Mouse (Mus musculus): ENCODE results near the gene Sfrp4. TPM values are rescaled to one million over a fixed set of nuclear protein-coding genes. Genes with fewer than 3 reads are reported as not detected.
A peak's percentile ranks its signal among the peaks of the same experiment; 100 is the strongest.
"Not testable (repeated sequence)": the region's sequence is repeated elsewhere in the genome, so short reads cannot be mapped to it uniquely, and the experiment has no call there.

Gene Sfrp4
- 1.1 TPM in 2 replicates for polyA plus RNA-seq (2014; fragmentation: Nextera tagmentation; extraction: Ambion mirVana)

GRCm38 (mm10) chr13:19622573-19623227 lies at the start of gene Sfrp4:
Gene Sfrp4, plus strand, starts transcription at chr13:19623104.
- DNase-seq (ENCODE audit: low spot score) = peak; percentile 68

GRCm38 (mm10) chr13:19574723-19575122 lies 48.2 kb upstream of the Sfrp4 start:
- not testable (repeated sequence) for H3K4me2 ChIP-seq (replicated peaks; ENCODE audit: low read depth, low read length); H3K4me3 ChIP-seq (ENCODE audit: low read depth, low read length); H3K36me3 ChIP-seq (ENCODE audit: control insufficient read depth, insufficient read depth, low read length); DNase-seq (ENCODE audit: low spot score); H3K27ac ChIP-seq (ENCODE audit: low read depth, low read length); H3K9ac ChIP-seq (ENCODE audit: low read depth, low read length); H3K9me3 ChIP-seq (ENCODE audit: control insufficient read depth, low read length); ATAC-seq (ENCODE audit: low FRiP score); H3K27me3 ChIP-seq (ENCODE audit: control insufficient read depth, insufficient read depth, low read length); H3K4me1 ChIP-seq (replicated peaks; ENCODE audit: control insufficient read depth, insufficient read depth, low read length)
- 88% methylated on average over 2 of the region's 2 CpGs for WGBS

More at GRCm38 (mm10) chr13:19622573-19623227, at the start of gene Sfrp4:
- peak within 1 kb of the TSS; percentile 80 for H3K4me2 ChIP-seq (replicated peaks; ENCODE audit: low read depth, low read length)
- H3K9ac ChIP-seq (ENCODE audit: low read depth, low read length) = peak within 1 kb of the TSS; percentile 50
- H3K27me3 ChIP-seq (ENCODE audit: control insufficient read depth, insufficient read depth, low read length) = peaks cover 6% of the 10 kb centered on the region; the same call in 1 of the 2 replicates
- H3K36me3 ChIP-seq (ENCODE audit: control insufficient read depth, insufficient read depth, low read length) = no peaks in the 10 kb centered on the region
- peak; percentile 60 for ATAC-seq (ENCODE audit: low FRiP score)
- peak within 1 kb of the TSS; percentile 40 for H3K4me3 ChIP-seq (ENCODE audit: low read depth, low read length)
- WGBS = 4% methylated on average over 25 of the region's 25 CpGs
- H3K4me1 ChIP-seq (replicated peaks; ENCODE audit: control insufficient read depth, insufficient read depth, low read length) = peaks cover 3% of the 10 kb centered on the region; the same call in 1 of the 2 replicates
- no peak within 1 kb of the TSS for H3K27ac ChIP-seq (ENCODE audit: low read depth, low read length)
- no peaks in the 10 kb centered on the region for H3K9me3 ChIP-seq (ENCODE audit: control insufficient read depth, low read length)

DNA sequence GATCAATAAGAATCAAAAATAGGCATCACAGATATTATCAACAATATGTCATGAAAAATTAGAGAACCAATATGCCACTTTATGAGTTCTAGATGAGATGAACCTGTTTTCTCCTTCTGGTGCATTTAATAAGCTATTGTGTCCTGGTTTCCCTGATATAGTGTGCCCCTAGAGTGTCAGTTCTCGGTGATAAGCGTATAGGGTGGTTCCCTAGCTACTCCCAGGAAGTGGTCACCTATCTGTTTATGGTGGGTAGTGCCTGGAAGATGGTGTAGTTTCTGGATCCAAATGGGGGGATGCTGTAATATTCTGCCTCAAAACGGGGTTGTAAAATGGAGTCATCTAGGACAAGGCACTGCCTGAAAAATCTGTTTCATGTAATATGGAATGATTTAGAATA lies 47.0 kb upstream of the Sfrp4 start:
- H3K4me1 ChIP-seq (replicated peaks; ENCODE audit: control insufficient read depth, insufficient read depth, low read length) = no peaks in the 10 kb centered on the region
- WGBS = 90% methylated on average over 3 of the region's 3 CpGs
- DNase-seq (ENCODE audit: low spot score) = no peak
- no peaks in the 10 kb centered on the region for H3K9me3 ChIP-seq (ENCODE audit: control insufficient read depth, low read length)
- no peak overlapping the region for H3K9ac ChIP-seq (ENCODE audit: low read depth, low read length)
- no peak overlapping the region for H3K27ac ChIP-seq (ENCODE audit: low read depth, low read length)
- ATAC-seq (ENCODE audit: low FRiP score) = no peak
- H3K36me3 ChIP-seq (ENCODE audit: control insufficient read depth, insufficient read depth, low read length) = no peaks in the 10 kb centered on the region
- H3K27me3 ChIP-seq (ENCODE audit: control insufficient read depth, insufficient read depth, low read length) = no peaks in the 10 kb centered on the region
- H3K4me3 ChIP-seq (ENCODE audit: low read depth, low read length) = no peak overlapping the region
- H3K4me2 ChIP-seq (replicated peaks; ENCODE audit: low read depth, low read length) = no peak overlapping the region

DNA sequence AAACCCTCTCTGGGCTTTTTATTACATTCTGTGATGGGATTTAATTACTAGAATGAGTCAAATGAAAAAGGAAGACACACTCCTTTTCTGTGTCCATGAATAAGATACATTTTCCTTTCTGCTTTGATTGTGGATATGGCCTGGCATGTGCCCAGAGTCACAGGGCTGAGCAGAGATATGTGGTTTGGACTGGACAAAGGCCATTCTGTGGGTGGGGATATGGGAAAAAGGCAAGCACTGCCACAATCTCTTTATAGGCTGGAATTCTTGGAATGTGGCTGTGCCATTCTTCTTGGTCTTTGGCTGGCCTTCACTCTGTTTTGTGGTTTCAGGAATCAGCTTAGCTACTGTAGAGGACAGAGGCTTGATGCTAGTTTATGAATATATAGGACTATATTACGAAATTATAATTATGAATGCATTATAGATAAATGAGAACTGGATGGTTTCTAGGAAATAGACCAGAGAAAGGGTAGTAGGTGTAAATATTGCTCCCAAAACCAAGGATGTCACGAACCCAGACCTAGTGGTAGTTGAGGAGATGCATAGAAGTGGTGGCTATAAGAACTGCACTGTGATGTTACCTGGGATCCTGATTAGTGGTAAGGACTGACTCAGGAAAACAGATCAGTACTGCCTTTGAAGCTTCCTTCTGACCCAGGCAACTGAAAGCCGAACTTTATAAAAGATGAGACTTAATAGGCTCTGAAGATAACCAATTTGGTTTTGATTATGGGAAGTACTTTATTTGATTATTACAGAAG lies 31.7 kb upstream of the Sfrp4 start:
- ATAC-seq (ENCODE audit: low FRiP score) = no peak
- Histone ChIP-seq H3K27me3 (ENCODE audit: control insufficient read depth, insufficient read depth, low read length) (no peaks in the 10 kb centered on the region), H3K9ac (ENCODE audit: low read depth, low read length) (no peak overlapping the region), H3K36me3 (ENCODE audit: control insufficient read depth, insufficient read depth, low read length) (no peaks in the 10 kb centered on the region), H3K4me2 (replicated peaks; ENCODE audit: low read depth, low read length) (no peak overlapping the region), H3K27ac (ENCODE audit: low read depth, low read length) (no peak overlapping the region), H3K9me3 (ENCODE audit: control insufficient read depth, low read length) (no peaks in the 10 kb centered on the region), H3K4me1 (replicated peaks; ENCODE audit: control insufficient read depth, insufficient read depth, low read length) (no peaks in the 10 kb centered on the region), H3K4me3 (ENCODE audit: low read depth, low read length) (no peak overlapping the region)
- 89% methylated on average over 3 of the region's 3 CpGs for WGBS
- DNase-seq (ENCODE audit: low spot score) = no peak

- ATAC-seq (ENCODE audit: low FRiP score) = no peak
- H3K27ac ChIP-seq (ENCODE audit: low read depth, low read length) = no peak overlapping the region
- no peak for DNase-seq (ENCODE audit: low spot score)
- H3K4me2 ChIP-seq (replicated peaks; ENCODE audit: low read depth, low read length) = no peak overlapping the region
- H3K4me3 ChIP-seq (ENCODE audit: low read depth, low read length) = no peak overlapping the region
- H3K9ac ChIP-seq (ENCODE audit: low read depth, low read length) = no peak overlapping the region
- H3K4me1 ChIP-seq (replicated peaks; ENCODE audit: control insufficient read depth, insufficient read depth, low read length) = no peaks in the 10 kb centered on the region
- H3K9me3 ChIP-seq (ENCODE audit: control insufficient read depth, low read length) = no peaks in the 10 kb centered on the region
- no peaks in the 10 kb centered on the region for H3K27me3 ChIP-seq (ENCODE audit: control insufficient read depth, insufficient read depth, low read length)
- 97% methylated on average over 1 of the region's 1 CpGs for WGBS
- no peaks in the 10 kb centered on the region for H3K36me3 ChIP-seq (ENCODE audit: control insufficient read depth, insufficient read depth, low read length)
Observed at GRCm38 (mm10) chr13:19595141-19595540, 27.8 kb upstream of the Sfrp4 start.

DNA sequence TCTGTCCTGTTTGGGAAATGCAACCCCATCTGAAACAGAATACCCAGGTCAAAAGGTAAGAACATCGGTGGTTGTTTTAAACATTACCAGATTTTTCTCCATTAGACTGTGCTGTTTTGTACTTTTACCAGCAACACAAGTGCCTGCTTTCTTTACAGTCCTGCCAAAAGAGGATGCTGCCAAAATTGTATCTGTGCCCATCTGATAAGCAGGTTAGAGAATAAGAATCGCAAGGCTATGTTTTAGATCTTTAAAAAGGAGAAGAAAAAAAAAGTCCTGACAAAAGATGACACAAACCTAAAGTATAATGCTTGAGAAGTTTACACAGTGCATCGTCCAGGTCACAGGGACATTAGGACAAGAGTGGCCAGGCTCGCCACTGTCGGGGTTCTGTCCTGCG lies 23.7 kb upstream of the Sfrp4 start:
- WGBS = 90% methylated on average over 6 of the region's 6 CpGs
- Histone ChIP-seq H3K4me1 (replicated peaks; ENCODE audit: control insufficient read depth, insufficient read depth, low read length) (no peaks in the 10 kb centered on the region), H3K9me3 (ENCODE audit: control insufficient read depth, low read length) (no peaks in the 10 kb centered on the region), H3K4me2 (replicated peaks; ENCODE audit: low read depth, low read length) (no peak overlapping the region), H3K9ac (ENCODE audit: low read depth, low read length) (no peak overlapping the region), H3K27ac (ENCODE audit: low read depth, low read length) (no peak overlapping the region), H3K27me3 (ENCODE audit: control insufficient read depth, insufficient read depth, low read length) (no peaks in the 10 kb centered on the region), H3K4me3 (ENCODE audit: low read depth, low read length) (no peak overlapping the region), H3K36me3 (ENCODE audit: control insufficient read depth, insufficient read depth, low read length) (no peaks in the 10 kb centered on the region)
- ATAC-seq (ENCODE audit: low FRiP score) (no peak), DNase-seq (ENCODE audit: low spot score) (no peak)

GRCm38 (mm10) chr13:19602531-19602930 lies 20.4 kb upstream of the Sfrp4 start:
- 85% methylated on average over 1 of the region's 1 CpGs for WGBS
- H3K36me3 ChIP-seq (ENCODE audit: control insufficient read depth, insufficient read depth, low read length) = no peaks in the 10 kb centered on the region
- H3K27ac ChIP-seq (ENCODE audit: low read depth, low read length) = no peak overlapping the region
- no peak overlapping the region for H3K4me2 ChIP-seq (replicated peaks; ENCODE audit: low read depth, low read length)
- no peaks in the 10 kb centered on the region for H3K9me3 ChIP-seq (ENCODE audit: control insufficient read depth, low read length)
- H3K4me1 ChIP-seq (replicated peaks; ENCODE audit: control insufficient read depth, insufficient read depth, low read length) = no peaks in the 10 kb centered on the region
- ATAC-seq (ENCODE audit: low FRiP score) = no peak
- H3K27me3 ChIP-seq (ENCODE audit: control insufficient read depth, insufficient read depth, low read length) = no peaks in the 10 kb centered on the region
- no peak overlapping the region for H3K9ac ChIP-seq (ENCODE audit: low read depth, low read length)
- H3K4me3 ChIP-seq (ENCODE audit: low read depth, low read length) = no peak overlapping the region
- DNase-seq (ENCODE audit: low spot score) = no peak

DNA sequence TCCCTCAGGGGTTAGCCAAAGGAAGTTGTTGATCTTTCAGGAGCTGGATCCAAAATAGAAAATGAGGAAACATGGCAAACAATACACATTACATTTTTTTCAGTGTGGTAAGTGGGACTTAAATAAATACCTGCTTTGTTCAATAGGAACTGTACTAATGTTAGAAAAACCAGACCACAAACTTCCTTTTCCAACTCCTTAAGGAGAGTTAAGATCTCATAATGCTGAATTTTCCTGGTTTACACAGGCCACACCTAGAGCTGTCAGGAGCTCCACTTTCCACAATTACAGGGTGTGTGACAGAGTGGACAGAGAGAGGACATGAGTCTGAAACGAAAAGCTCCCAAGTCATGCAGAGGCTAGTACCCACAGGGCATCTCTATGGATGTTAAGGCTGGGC lies 19.2 kb upstream of the Sfrp4 start:
- no peaks in the 10 kb centered on the region for H3K36me3 ChIP-seq (ENCODE audit: control insufficient read depth, insufficient read depth, low read length)
- H3K4me2 ChIP-seq (replicated peaks; ENCODE audit: low read depth, low read length) = no peak overlapping the region
- ATAC-seq (ENCODE audit: low FRiP score) = no peak
- no peak overlapping the region for H3K4me3 ChIP-seq (ENCODE audit: low read depth, low read length)
- no peak overlapping the region for H3K27ac ChIP-seq (ENCODE audit: low read depth, low read length)
- no peak for DNase-seq (ENCODE audit: low spot score)
- no peaks in the 10 kb centered on the region for H3K9me3 ChIP-seq (ENCODE audit: control insufficient read depth, low read length)
- H3K27me3 ChIP-seq (ENCODE audit: control insufficient read depth, insufficient read depth, low read length) = no peaks in the 10 kb centered on the region
- H3K4me1 ChIP-seq (replicated peaks; ENCODE audit: control insufficient read depth, insufficient read depth, low read length) = no peaks in the 10 kb centered on the region
- WGBS = 82% methylated on average over 1 of the region's 1 CpGs
- H3K9ac ChIP-seq (ENCODE audit: low read depth, low read length) = no peak overlapping the region

GRCm38 (mm10) chr13:19604916-19605315 lies 18.0 kb upstream of the Sfrp4 start:
- Histone ChIP-seq H3K4me3 (ENCODE audit: low read depth, low read length) (no peak overlapping the region), H3K27me3 (ENCODE audit: control insufficient read depth, insufficient read depth, low read length) (no peaks in the 10 kb centered on the region), H3K4me1 (replicated peaks; ENCODE audit: control insufficient read depth, insufficient read depth, low read length) (no peaks in the 10 kb centered on the region), H3K9ac (ENCODE audit: low read depth, low read length) (no peak overlapping the region), H3K36me3 (ENCODE audit: control insufficient read depth, insufficient read depth, low read length) (no peaks in the 10 kb centered on the region), H3K27ac (ENCODE audit: low read depth, low read length) (no peak overlapping the region), H3K4me2 (replicated peaks; ENCODE audit: low read depth, low read length) (no peak overlapping the region), H3K9me3 (ENCODE audit: control insufficient read depth, low read length) (no peaks in the 10 kb centered on the region)
- ATAC-seq (ENCODE audit: low FRiP score) = no peak
- no peak for DNase-seq (ENCODE audit: low spot score)
